Mouse (Mus musculus) c-Kit-positive CD71-positive TER-119-negative erythroid progenitor cells, embryonic 14.5 days (primary cell): ENCODE data around the gene Car5b.

Experiments
- DNase-seq: peaks from one replicate; pipeline ENCODE4 v3.0.0-alpha.2; 2013; ENCODE audit warnings: low read depth

The Car5b gene

DNA sequence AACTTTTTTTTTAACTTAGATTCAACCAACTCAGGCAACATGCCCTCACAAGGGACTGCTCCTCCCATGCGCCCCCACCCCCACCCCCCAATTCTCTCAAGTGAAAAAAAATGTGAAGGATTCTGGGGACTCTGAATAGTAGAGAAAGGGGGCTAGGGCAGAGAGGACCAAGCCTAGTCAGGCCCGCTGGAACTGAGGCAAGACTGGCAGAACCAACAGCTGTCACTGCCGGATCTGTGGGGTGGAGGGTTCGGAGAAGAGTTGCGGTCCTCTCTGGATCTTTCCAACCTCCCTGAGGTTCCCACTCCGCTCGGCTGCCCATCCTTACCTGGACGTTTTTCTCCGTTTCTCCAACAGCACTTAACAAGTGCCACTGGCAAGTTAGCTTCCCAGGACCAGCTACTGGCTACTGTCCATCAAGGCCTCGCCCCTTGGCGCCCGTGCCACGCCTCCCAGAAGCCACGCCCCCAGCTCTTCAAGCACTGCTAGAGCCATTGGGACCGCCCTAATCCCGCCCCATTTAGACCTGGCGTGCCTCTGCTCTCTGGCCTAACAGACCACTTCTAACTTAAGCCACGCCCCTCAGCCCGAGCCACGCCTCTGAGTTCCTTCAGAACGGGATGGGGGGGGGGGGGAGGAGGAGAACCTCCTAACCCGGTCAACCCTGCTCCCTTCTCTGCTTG, at the start of gene Car5b:
Gene Car5b, minus strand, starts transcription at position 391 of the 683 bp plus-strand sequence.
- DNase-seq, result peak; percentile 76

DNA sequence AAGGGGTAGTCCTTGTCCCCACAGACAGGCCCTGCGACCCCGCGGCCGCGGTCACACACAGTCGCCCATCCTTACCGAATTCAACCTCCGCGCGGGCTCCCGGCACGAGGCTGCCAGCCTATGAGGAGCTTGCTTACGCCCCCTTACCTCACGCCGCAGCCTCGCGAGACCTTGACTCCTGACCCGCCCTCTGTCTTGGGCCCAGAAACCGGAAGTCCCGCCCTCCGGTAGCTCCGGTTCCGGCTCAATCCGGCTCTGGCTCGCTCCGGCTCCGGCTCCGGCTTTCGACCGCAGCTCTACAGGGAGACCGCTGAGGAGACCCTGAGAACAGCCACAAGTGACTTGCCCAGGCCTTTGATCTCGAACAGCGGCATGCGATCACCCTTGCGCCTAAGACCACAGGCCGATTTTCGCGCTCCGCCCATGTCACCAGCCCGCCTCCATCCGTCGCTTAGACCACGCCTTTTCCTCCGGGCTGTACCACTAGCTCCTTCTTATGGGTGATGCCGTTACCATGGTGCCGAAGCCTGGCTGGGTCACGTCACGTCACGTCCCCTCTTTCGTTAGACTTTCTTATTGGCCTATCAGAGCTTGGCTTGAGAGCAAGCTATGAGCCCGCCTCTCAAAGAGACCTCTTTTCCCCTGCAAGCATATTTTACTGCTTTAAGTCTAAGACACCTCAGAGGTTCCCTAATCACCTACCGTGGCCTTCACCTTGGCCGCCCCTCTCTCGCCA, 48.4 kb upstream of the Car5b start, which contains the start of gene Siah1b:
Gene Siah1b, minus strand, starts transcription at position 454 of the 736 bp plus-strand sequence.
- peak; percentile 78 for DNase-seq

DNA sequence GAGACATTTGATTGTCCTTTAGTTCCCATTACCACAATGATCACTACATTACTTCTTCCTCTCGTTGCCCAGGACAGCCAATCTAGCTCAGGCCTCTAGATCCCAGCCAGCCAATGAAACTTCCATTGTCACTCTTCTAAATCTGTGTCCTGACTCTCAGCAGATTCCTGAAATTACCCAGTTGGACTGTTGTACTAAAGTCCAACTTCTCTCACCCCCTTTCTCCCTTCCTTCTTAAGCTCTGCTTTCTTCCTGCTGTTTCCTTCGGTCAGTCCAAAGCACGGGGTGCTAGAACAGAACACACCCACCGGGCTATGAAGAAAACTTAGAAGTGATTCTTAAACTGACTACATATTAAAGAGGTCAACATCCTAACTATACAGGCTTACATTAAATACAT, 41.2 kb upstream of the Car5b start:
- no peak for DNase-seq

DNA sequence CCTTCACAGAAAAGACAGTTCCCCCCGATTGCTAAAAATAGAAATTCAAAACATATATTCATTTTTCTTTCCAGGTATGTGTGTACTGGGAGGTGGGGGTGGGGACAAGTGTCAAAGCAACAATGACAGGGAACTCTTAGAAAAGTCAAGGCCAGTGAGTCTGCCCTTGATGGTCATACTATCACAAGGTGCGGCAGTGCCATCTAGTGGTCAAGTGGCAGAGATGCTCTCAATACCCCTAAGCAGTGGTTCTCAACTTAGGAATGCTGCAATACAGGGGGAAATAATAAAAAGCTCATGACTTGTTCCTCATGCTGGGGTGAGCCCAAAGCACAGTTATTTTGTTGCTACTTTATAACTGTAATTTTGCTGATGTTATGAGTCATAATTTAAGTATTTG, 38.4 kb upstream of the Car5b start:
- DNase-seq, result peak; percentile 65

DNA sequence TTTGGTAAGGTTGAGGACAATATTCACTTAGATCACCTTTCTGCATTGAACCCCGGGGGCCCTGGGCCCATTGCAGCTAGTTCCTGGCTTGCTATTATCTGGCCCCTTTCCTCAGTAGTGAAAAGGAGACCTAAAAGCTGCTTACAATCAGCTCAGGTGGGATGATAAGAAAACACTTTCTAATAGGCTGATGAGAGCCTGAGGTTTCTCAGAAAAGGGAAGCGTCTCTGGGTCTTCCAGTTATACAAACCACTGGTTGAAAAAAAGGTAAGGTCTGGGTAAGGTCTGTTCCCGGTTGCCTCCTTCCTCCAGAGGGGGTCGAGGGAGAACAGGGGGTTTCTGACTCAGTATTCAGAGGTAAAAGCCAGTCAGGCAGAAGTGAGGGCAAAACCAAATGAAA, 31.3 kb upstream of the Car5b start:
- DNase-seq, result no peak

DNA sequence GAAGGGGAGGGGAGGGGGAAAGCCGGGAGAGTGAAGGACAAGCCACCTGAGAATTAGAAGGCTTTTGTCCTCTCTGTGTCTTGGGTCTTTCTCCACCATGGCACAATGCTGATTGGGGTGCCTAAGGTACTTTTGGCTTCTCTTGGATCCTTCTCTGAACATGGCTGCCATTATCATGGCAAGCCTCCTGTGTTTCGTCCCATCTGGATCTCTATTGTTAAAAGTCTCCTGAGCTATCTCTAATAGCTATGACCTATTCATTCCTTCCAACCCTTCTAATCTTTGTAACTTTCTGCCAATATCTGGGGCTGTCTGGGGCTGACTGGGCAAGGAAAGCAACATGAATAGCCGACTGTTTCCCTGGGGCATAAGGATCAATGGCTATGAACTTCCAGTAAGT, 30.7 kb upstream of the Car5b start:
- DNase-seq, result no peak

DNA sequence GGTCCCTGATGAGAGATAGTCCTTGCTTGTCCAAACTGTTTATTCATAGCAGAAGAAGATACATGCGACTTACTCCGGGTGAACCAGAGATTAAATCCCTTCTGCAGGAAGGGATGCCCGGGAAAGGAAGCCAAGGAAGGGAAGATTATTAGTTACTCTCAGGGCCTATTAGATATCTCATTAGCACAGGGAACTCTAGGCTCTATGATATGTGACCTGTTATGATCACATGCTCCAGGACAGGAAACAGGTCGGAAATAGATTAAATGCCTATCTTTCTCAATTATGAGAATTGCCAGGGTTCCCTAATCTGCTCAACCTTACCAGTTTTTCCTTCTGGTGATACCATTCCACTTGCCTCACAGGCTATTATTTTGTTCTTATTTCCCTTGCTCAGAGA, 27.9 kb upstream of the Car5b start:
- DNase-seq, result no peak

DNA sequence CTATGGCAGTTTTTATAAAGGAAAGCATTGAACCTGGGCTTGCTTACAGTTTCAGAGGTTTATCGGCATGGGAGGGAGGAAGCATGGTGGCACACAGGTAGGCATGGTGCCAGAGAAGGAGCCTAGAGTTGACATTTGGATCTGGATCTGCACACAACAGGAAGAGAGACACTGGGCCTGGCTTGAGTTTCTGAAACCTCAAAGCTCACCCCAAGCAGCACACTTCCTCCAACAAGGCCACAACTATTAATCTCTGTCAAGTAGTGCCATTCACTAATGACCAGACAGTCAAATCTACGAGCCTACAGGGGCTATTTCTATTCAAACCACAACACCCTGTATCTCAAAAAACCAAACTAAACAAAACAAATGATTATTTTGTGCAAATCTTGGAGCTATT, 18.9 kb upstream of the Car5b start:
- no peak for DNase-seq

DNA sequence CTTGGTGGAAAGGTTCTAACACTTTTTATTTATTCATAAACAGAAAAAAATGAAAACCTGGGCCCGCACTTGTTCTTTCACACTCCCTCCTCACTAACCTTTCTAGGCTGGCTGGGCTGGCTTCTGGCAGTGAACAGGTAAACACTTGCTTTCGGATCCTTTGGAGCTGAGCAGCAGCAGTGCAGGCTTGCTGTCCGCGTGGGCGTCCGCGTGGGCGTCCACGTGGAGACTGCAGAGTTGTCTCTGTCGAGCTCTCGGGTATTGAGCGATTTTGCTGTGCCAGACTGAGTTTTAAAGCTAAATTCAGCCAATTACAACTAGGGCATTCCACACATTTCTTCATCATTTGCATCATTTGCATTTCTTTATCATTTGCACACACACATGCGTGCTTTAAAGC, 14.3 kb upstream of the Car5b start:
- DNase-seq, result no peak

DNA sequence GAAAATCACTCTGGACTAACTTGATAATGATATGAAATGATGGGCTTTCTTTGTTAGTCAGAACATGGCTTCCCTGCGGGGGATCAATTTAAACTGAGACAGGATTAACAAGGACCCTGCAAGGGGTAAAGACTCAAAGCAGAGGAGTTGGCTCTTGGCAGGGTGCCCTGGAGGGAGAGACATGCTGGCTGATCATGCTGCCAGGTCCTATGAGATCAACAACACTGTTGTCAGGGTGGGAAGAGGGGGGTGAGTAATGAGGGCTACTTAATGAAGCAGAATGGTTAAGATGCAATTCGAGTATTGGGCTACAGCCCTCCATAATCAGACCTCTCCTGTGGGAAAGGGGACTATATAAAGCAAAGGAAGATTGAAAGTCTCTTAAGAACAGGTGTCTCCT, 11.1 kb upstream of the Car5b start:
- no peak for DNase-seq

DNA sequence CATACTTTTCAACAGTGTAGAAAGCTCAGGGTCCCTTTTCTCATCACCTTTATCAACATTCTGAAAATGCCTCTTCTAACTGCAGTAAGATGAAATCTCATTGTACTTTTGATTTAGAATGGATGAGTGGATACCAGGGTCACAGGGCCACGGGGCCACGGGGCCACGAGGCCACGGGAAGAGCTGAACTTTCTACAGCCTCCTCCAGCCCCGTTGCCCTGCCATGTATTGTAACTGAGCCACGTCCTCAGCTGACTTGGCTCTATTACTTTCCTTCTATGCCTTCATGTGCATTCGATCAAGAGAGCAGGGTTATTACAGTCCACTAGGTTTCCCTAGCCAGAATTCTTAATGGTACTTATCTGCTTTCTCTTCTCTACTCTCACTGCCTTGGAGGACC, 8.1 kb upstream of the Car5b start:
- no peak for DNase-seq

DNA sequence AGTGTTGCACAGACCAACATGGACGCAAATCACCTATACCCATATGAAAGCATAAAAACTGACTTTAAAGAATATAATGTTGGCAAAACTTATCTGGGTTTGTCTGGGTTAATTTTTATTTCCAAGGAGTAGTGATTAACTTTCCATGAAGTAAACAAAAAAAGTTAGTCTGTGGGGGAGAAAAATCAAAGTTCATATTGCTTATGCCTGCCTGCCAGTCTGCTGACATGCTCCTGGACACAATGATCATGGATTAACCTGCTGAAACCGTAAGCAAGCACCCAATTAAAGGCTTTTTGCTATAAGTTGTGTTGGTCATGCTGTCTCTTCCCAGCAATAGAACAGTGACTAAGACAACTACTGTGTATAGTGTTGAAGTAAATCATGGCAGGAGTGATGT, 7.6 kb upstream of the Car5b start:
- DNase-seq, result no peak

DNA sequence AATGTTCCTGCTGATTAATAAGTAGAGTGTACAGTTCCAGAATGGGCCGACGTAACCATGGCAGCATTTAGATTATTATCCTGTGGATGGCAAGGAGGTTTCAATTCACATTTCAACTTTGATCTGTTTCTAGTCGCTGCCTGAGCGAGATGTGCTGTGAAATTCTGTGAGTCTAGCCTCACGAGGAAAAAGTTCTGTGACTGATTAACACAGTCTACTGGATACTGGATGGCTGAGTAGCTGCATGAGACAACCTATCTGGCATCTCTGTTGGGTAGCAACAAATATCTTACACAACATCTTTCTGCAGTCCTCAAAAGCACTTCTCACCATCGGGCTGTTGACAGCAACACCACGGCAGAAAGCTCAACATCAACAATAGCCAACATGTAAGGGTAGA, 4.7 kb upstream of the Car5b start:
- no peak for DNase-seq

DNA sequence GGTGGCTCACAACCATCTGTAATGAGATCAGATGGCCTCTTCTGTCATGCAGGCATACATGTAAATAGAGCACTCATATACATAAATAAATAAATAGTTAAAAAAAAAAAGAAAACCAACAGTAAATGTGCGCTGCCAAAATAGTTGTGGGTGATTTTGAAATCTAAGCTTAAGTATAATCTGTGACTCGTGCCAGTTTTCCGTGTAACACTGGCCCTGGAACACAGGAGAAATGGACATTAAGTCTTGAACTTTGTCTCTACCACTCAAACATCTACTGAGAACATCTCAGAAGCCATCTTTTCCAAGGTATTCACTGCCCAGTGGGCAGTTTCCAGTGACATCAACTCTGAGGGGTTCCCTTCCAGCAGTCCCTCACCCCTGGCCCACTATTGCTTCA, 12.2 kb downstream of the Car5b start:
- no peak for DNase-seq

DNA sequence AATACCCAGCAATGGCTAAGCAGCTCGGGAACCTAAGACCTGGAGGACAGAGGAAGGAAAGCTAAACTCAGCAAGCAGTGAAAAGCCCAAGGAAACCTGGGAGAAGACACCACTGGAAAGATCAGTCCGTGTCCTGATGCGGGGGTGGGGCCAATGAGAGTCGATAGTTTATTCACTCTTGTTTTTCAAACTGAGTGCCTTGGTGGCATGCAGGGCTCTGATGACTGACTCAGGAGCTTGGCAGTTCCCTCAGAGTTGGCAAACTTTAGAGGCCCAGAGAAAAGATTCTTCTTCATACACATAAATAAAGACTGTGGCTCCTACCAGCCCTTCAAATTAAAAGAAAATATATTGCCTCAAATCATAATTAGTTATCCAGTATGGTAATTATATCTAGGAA, 12.8 kb downstream of the Car5b start:
- no peak for DNase-seq

DNA sequence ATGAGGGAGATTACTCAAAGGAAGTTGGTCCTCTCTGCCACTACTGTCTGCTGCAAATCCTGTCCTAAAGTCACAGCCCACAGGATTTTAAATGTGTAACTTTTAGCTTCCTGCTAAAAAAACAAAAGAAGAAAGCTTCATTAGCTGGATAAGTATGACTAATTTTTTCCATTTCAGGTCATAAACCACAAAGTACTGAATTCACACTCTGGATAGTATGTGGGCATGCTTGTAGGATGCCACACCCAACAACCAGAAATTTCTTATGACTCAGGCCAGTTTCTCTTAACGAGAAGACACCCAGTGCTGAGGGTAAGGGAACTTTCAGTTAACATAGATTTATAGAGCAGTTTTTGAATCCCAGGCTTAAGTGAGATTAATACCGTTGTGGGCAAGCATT, 14.5 kb downstream of the Car5b start:
- no peak for DNase-seq

DNA sequence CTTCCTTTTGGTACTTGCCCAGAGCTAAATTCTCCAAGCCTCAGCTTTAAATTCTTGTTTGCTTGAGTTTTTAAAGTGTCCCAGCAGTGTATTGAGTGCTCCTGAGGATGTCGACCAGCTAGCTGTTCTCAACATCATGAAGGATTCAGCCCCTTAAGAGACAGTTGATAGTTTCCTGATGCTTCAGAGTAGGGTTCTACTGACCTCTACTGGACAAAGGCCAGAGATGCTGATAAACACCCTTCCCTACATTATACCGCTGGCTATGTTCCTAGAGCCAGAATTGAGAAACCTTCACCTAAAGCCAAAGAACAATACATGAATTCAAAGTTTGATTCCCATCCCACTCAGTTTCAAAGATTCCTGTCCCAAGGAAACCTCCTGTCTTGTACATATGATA, 23.0 kb downstream of the Car5b start:
- DNase-seq, result no peak

DNA sequence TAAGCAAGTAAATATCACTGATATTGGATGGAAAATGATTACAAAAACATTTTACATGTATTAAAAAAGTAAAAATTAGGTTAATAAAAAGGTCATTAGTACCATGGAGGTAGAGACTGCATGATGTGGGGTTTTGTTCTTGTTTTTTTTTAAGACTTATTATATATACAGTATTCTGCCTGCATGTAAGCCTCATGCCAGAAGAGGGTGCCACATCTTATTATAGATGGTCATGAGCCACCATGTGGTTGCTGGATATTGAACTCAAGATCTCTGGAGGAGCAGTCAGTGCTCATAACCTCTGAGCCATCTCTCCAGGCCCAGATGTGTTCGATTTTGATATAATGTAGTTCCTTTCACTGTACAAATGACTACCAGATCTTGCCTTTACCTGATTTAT, 27.9 kb downstream of the Car5b start:
- DNase-seq, result no peak

DNA sequence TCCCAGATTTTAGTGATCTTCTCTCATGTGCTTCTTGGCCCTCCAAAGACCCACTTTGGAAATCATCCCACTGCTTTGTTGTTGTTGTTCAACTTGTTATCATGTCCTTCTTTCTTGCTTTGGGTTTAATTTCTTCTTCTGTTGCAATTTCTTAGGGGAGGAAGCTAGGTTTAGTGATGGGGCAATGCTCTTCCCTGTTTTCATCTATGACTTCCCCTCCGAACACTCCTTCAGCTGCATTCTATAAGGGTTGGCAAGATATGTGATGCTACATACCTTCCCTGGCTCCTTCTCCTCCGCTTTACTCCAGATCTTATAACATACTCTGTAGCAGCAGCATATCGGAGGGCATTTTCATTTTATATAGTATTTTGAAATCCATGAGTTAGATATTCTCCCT, 31.0 kb downstream of the Car5b start:
- DNase-seq, result no peak

DNA sequence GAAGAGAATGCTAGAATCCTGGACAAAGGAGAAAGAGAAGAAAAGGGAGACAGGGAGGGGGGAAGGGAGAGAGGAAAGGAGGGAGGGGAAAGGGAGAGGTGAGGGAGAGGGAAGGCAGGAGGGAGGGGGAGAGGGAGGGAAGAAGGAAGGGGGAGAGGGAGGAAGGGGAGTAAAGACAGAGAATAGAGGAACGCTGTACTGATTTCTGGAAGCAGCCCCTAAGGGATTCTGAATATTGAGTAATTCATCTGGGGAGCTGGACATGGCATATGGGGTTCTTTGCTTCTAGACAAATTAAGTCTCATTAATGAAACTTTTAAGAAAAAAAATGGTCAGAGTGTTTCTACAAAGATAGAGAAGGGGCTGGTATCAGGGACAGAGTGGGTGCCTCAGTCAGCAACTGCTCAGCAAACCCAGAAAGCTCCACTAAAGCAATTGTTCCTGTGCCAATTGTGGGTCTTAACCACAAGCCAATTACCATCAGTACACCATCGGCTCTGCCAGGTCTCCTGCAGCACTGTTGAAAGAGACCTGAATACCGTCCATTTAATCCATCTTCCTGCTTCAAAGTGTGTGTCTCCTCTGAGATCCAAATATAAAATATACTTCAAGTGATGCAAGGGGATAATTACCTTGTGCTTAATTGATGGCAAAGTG, 40.0 kb downstream of the Car5b start:
- DNase-seq, result no peak

DNA sequence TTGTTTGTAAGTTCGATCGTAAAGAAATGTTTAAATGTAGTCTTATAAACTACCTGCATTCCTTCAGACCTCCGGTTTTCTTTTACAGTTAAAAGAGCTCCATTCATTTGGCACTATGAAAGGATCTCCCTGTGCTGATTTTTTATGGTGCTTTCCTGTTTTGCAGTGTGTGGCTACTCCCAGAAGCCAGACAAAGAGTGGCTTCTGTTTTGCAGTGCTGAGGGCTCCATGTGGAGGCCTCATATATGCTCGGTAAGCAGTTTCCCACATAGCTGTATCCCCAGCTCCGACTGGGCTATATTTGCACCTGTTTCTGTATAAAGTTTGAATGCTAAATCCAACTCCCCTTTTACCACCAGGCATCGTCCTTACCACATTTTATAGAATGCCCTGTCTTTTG, 45.7 kb downstream of the Car5b start:
- DNase-seq, result no peak

DNA sequence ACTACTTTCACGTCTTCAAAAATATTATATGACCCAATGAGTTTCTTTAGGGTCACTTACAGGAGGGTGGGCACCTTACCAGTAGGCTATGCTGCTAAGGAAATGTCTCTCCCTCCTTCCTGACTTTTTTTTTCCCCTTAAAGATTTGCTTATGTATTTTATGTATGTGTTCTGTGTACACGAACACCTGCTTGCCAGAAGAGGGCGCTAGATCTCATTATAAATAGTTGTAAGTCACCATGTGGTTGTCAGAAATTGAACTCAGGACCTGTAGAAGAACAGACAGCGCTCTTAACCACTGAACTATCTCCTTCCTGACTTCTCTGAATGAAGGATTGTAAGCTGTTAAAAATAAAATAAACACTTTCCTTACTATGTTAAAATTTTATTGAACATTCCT, 46.3 kb downstream of the Car5b start:
- no peak for DNase-seq

DNA sequence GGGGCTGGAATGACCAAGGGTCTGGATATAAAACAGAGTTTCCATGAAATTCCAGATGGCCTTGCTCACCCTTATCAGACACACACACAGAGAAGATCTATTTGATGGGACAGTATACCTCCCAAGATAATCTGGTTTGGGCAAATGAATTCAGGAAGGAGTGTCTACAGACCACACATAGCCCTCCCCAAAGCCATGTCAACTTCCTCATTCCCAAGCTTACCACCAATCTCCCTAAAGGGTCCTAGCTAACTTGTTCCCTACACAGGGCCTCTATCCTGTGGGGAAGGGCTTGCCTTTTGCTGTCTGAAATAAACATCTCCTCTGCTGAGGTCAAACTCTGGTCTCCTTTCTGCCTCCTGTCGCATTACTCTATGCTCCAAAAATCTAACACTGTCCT, 46.7 kb downstream of the Car5b start:
- no peak for DNase-seq
